Comparison of ENCODE assay signal across 8 mouse cellular contexts in genomic region chr14:55671833-55672740, GRCm38 (mm10). TPM values are rescaled to one million over a fixed set of nuclear protein-coding genes. Genes with fewer than 3 reads are reported as not detected.
A peak's percentile ranks its signal among the peaks of the same experiment; 100 is the strongest.
DNase-seq lines count a peak whose midpoint lies in the region; ATAC-seq and TF ChIP-seq lines count a peak whose summit lies in the region.

TSS of gene Gmpr2 (plus strand) at chr14:55671941.
TSS of gene Nedd8 (minus strand) at chr14:55672124.

- peak; percentile 92 for DNase-seq in 3134 (ENCODE audit: extremely low read depth, insufficient read length, low spot score)
- peak; percentile 89 for DNase-seq in adrenal gland, postnatal 36 days
- DNase-seq in heart, adult 18-20 months, result peak; percentile 96
- DNase-seq in kidney, adult 2 months, result peak; percentile 97
- peak; percentile 89 to 96 for DNase-seq in spleen, adult 2 months (ENCODE audit: low read depth in 1 of 2, low spot score in 2 of 2)

- peak within 1 kb of the TSS; percentile 87 for H3K9ac ChIP-seq in embryonic facial prominence, embryonic 13.5 days
- peak within 1 kb of the TSS; percentile 78 for H3K9ac ChIP-seq in limb, embryonic 12.5 days (replicated peaks)
- peak within 1 kb of the TSS; percentile 75 for H3K9ac ChIP-seq in midbrain, embryonic 15.5 days

- H3K27ac ChIP-seq in embryonic facial prominence, embryonic 13.5 days, result peak within 1 kb of the TSS; percentile 92
- H3K27ac ChIP-seq in kidney, adult 2 months (ENCODE audit: insufficient read depth, low read depth, low read length), result peak within 1 kb of the TSS; percentile 96
- H3K27ac ChIP-seq in limb, embryonic 12.5 days, result peak within 1 kb of the TSS; percentile 93
- peak within 1 kb of the TSS; percentile 89 for H3K27ac ChIP-seq in midbrain, embryonic 15.5 days
- peak within 1 kb of the TSS; percentile 97 for H3K27ac ChIP-seq in spleen, adult 2 months (ENCODE audit: insufficient read depth, low read length)

- no peaks in the 10 kb centered on the region for H3K9me3 ChIP-seq in embryonic facial prominence, embryonic 13.5 days
- H3K9me3 ChIP-seq in limb, embryonic 12.5 days, result no peaks in the 10 kb centered on the region
- no peaks in the 10 kb centered on the region for H3K9me3 ChIP-seq in midbrain, embryonic 15.5 days

- WGBS in embryonic facial prominence, embryonic 13.5 days, result under 1% methylated on average over 38 of the region's 38 CpGs
- under 1% methylated on average over 38 of the region's 38 CpGs for WGBS in kidney, adult 2 months
- 1% methylated on average over 38 of the region's 38 CpGs for WGBS in limb, embryonic 12.5 days
- under 1% methylated on average over 38 of the region's 38 CpGs for WGBS in midbrain, embryonic 15.5 days
- under 1% methylated on average over 38 of the region's 38 CpGs for WGBS in spleen, adult 2 months

- H3K4me2 ChIP-seq in embryonic facial prominence, embryonic 13.5 days, result peak within 1 kb of the TSS; percentile 88
- peak within 1 kb of the TSS; percentile 93 for H3K4me2 ChIP-seq in limb, embryonic 12.5 days
- H3K4me2 ChIP-seq in midbrain, embryonic 15.5 days, result peak within 1 kb of the TSS; percentile 80

- peaks cover 35% of the 10 kb centered on the region for H3K36me3 ChIP-seq in embryonic facial prominence, embryonic 13.5 days
- no peaks in the 10 kb centered on the region for H3K36me3 ChIP-seq in kidney, adult 2 months (ENCODE audit: control insufficient read depth, insufficient read depth, low read length)
- H3K36me3 ChIP-seq in limb, embryonic 12.5 days, result peaks cover 39% of the 10 kb centered on the region
- H3K36me3 ChIP-seq in midbrain, embryonic 15.5 days (replicated peaks), result peaks cover 3% of the 10 kb centered on the region; the same call in 1 of the 2 replicates
- peaks cover 4% of the 10 kb centered on the region for H3K36me3 ChIP-seq in spleen, adult 2 months (ENCODE audit: control insufficient read depth, insufficient read depth, low read length)

- H3K4me3 ChIP-seq in embryonic facial prominence, embryonic 13.5 days, result peak within 1 kb of the TSS; percentile 75
- H3K4me3 ChIP-seq in kidney, adult 2 months (ENCODE audit: insufficient read depth, low read depth, low read length), result peak within 1 kb of the TSS; percentile 79
- peak within 1 kb of the TSS; percentile 78 for H3K4me3 ChIP-seq in limb, embryonic 12.5 days (replicated peaks)
- peak within 1 kb of the TSS; percentile 73 for H3K4me3 ChIP-seq in midbrain, embryonic 15.5 days
- peak within 1 kb of the TSS; percentile 86 for H3K4me3 ChIP-seq in spleen, adult 2 months (ENCODE audit: extremely low read depth, insufficient read depth, insufficient read length)

- H3K27me3 ChIP-seq in embryonic facial prominence, embryonic 13.5 days, result no peaks in the 10 kb centered on the region
- no peaks in the 10 kb centered on the region for H3K27me3 ChIP-seq in kidney, adult 2 months (replicated peaks; ENCODE audit: control insufficient read depth, insufficient read depth, low read length)
- H3K27me3 ChIP-seq in limb, embryonic 12.5 days, result no peaks in the 10 kb centered on the region
- no peaks in the 10 kb centered on the region for H3K27me3 ChIP-seq in midbrain, embryonic 15.5 days (replicated peaks)
- H3K27me3 ChIP-seq in spleen, adult 2 months (ENCODE audit: control insufficient read depth, insufficient read depth, low read length), result no peaks in the 10 kb centered on the region

- peak; percentile 95 for ATAC-seq in embryonic facial prominence, embryonic 13.5 days (ENCODE audit: insufficient number of reproducible peaks, insufficient read depth, low FRiP score, low TSS enrichment, low read depth)
- ATAC-seq in limb, embryonic 12.5 days (ENCODE audit: insufficient number of reproducible peaks, insufficient read depth, low FRiP score, low TSS enrichment, low read depth), result peak; percentile 97
- ATAC-seq in midbrain, embryonic 15.5 days (replicated peaks), result peak; percentile 98

- H3K4me1 ChIP-seq in embryonic facial prominence, embryonic 13.5 days, result peaks cover 15% of the 10 kb centered on the region
- peaks cover 6% of the 10 kb centered on the region; the same call in 1 of the 2 replicates for H3K4me1 ChIP-seq in kidney, adult 2 months (ENCODE audit: control insufficient read depth, insufficient read depth, low read length)
- peaks cover 17% of the 10 kb centered on the region for H3K4me1 ChIP-seq in limb, embryonic 12.5 days (replicated peaks)
- peaks cover 23% of the 10 kb centered on the region for H3K4me1 ChIP-seq in midbrain, embryonic 15.5 days
- H3K4me1 ChIP-seq in spleen, adult 2 months (ENCODE audit: control insufficient read depth, insufficient read depth, insufficient read length), result peaks cover 7% of the 10 kb centered on the region; the same call in 1 of the 2 replicates

- no peak for TF ChIP-seq CTCF in kidney, adult 2 months (conservative IDR thresholded peaks at IDR 0.05; ENCODE audit: insufficient read depth, insufficient read length, low read depth, low read length)
- TF ChIP-seq CTCF in spleen, adult 2 months (IDR thresholded peaks at IDR 0.05; ENCODE audit: extremely low read depth, insufficient read depth, insufficient read length, insufficient replicate concordance), result no peak

- TF ChIP-seq POLR2A in kidney, adult 2 months (IDR thresholded peaks at IDR 0.05; ENCODE audit: low read depth, low read length), result no peak
- TF ChIP-seq POLR2A in spleen, adult 2 months (IDR thresholded peaks at IDR 0.05; ENCODE audit: low read depth, low read length), result peak; percentile 53; the same call in 1 of the 2 replicates

RNA-seq across cellular contexts. Expression of gene Gmpr2, which starts in this region (rescaled TPM):
- total RNA-seq in adrenal gland, postnatal 36 days (2021), result 10 to 100 TPM; 26.6 to 28.9 TPM
- 75.2 and 83.5 TPM in 2 replicates for polyA plus RNA-seq in embryonic facial prominence, embryonic 13.5 days (2015; fragmentation: Nextera tagmentation; extraction: Ambion mirVana)
- total RNA-seq in heart, adult 18-20 months (2021), result 10 to 100 TPM in 1 of 2 experiments, 1 to 10 TPM in 1; 8.7 to 10.8 TPM
- polyA plus RNA-seq in kidney, adult 2 months (2012; rRNA removed), result 18.7 and 21.7 TPM in 2 replicates
- 67.6 and 74.2 TPM in 2 replicates for polyA plus RNA-seq in limb, embryonic 12.5 days (2016; fragmentation: Nextera tagmentation; extraction: Ambion mirVana)
- polyA plus RNA-seq in midbrain, embryonic 15.5 days (2015; fragmentation: Nextera tagmentation; extraction: Ambion mirVana), result 42.8 and 43.1 TPM in 2 replicates
- 11.6 and 15.9 TPM in 2 replicates for polyA plus RNA-seq in spleen, adult 2 months (2012; rRNA removed)

RNA-seq across cellular contexts. Expression of gene Nedd8, which starts in this region (rescaled TPM):
- 100 to 1,000 TPM; 335 to 393 TPM for total RNA-seq in adrenal gland, postnatal 36 days (2021)
- 665 and 670 TPM in 2 replicates for polyA plus RNA-seq in embryonic facial prominence, embryonic 13.5 days (2015; fragmentation: Nextera tagmentation; extraction: Ambion mirVana)
- total RNA-seq in heart, adult 18-20 months (2021), result 100 to 1,000 TPM; 250 to 257 TPM
- polyA plus RNA-seq in kidney, adult 2 months (2012; rRNA removed), result 321 and 438 TPM in 2 replicates
- 594 and 653 TPM in 2 replicates for polyA plus RNA-seq in limb, embryonic 12.5 days (2016; fragmentation: Nextera tagmentation; extraction: Ambion mirVana)
- polyA plus RNA-seq in midbrain, embryonic 15.5 days (2015; fragmentation: Nextera tagmentation; extraction: Ambion mirVana), result 531 and 550 TPM in 2 replicates
- polyA plus RNA-seq in spleen, adult 2 months (2012; rRNA removed), result 158 and 177 TPM in 2 replicates

Comparison
In these comparisons a context has a peak if more than half of its experiments do, and no peak if none do; other contexts are left out.
1. Peak in every context shown above with its lines: DNase-seq, ATAC-seq, H3K4me3 ChIP-seq and H3K27ac ChIP-seq.